Mouse (Mus musculus) intestine, embryonic 14.5 days (tissue): Measurements from ENCODE around the gene Galntl6. TPM values are rescaled to one million over a fixed set of nuclear protein-coding genes. Genes with fewer than 3 reads are reported as not detected.

Source experiments
- ATAC-seq: fragments of 200-750 bp; cut with Nextera tagmentation; replicated peaks from 2 replicates; pipeline ENCODE4 v1.8.0; 2017; ENCODE audit warnings: low read depth, moderate number of reproducible peaks, moderate TSS enrichment, moderate library complexity; ENCODE audit not compliant: low FRiP score, low TSS enrichment
- DNase-seq: peaks from one replicate; pipeline ENCODE4 v3.0.0-alpha.2; 2018; ENCODE audit warnings: low spot score
- H3K27ac ChIP-seq: fragments of 300-500 bp; sonication (generic); 2 replicates; pipeline ENCODE4 v1.5.1; 2014; ENCODE audit warnings: low read depth, mild to moderate bottlenecking, control low read depth
- H3K27me3 ChIP-seq: fragments of 300-500 bp; sonication (generic); replicated peaks from 2 replicates; pipeline ENCODE4 v1.6.1; 2014; ENCODE audit warnings: low read length, control low read depth; ENCODE audit not compliant: control insufficient read depth, insufficient read depth
- H3K36me3 ChIP-seq: fragments of 300-500 bp; sonication (generic); 2 replicates; pipeline ENCODE4 v1.6.1; 2014; ENCODE audit warnings: low read length, control low read depth; ENCODE audit not compliant: control insufficient read depth, insufficient read depth
- H3K4me1 ChIP-seq: fragments of 300-500 bp; sonication (generic); replicated peaks from 2 replicates; pipeline ENCODE4 v1.6.1; 2014; ENCODE audit warnings: low read length, control low read depth, mixed read lengths; ENCODE audit not compliant: control insufficient read depth, insufficient read depth
- H3K4me2 ChIP-seq: fragments of 300-500 bp; sonication (generic); 2 replicates; pipeline ENCODE4 v1.6.1; 2014; ENCODE audit warnings: low read length
- H3K4me3 ChIP-seq: fragments of 300-500 bp; sonication (generic); 2 replicates; pipeline ENCODE4 v1.5.1; 2014; ENCODE audit warnings: low read depth, low read length, control low read depth, mixed read lengths
- H3K9ac ChIP-seq: fragments of 300-500 bp; sonication (generic); 2 replicates; pipeline ENCODE4 v1.6.1; 2014; ENCODE audit warnings: mild to moderate bottlenecking, low read length
- H3K9me3 ChIP-seq: fragments of 300-500 bp; sonication (generic); 2 replicates; pipeline ENCODE4 v1.6.1; 2016; ENCODE audit warnings: low read length, control low read depth; ENCODE audit not compliant: control insufficient read depth
- WGBS: fragments of 180-500 bp; shearing (Covaris S2); extraction: QIAGEN DNeasy Blood & Tissue Kit; methylation state at CpG from one replicate; pipeline ENCODE4 v1.1.7; 2014; 5-methylcytosine and 5-hydroxymethylcytosine counted together
- polyA plus RNA-seq: library from polyadenylated mRNA; unstranded; fragments of >200 nt; fragmentation: Nextera tagmentation; extraction: Ambion mirVana; gene quantifications from 2 replicates; pipeline ENCODE4 v1.2.1, GENCODE M21; 2014

The Galntl6 gene
- polyA plus RNA-seq, 1 experiment from 2014 or later, result 0.41 TPM

- Histone ChIP-seq H3K4me3 (no peak overlapping the region), H3K27me3 (no peaks in the 10 kb centered on the region), H3K36me3 (no peaks in the 10 kb centered on the region), H3K9ac (no peak overlapping the region), H3K4me2 (no peak overlapping the region), H3K27ac (no peak overlapping the region), H3K9me3 (no peaks in the 10 kb centered on the region), H3K4me1 (no peaks in the 10 kb centered on the region)
- 85% methylated on average over 3 of the region's 3 CpGs for WGBS
- ATAC-seq (no peak), DNase-seq (no peak)
Observed at GRCm38 (mm10) chr8:58691761-58692160, 220.7 kb downstream of the Galntl6 start.

GRCm38 (mm10) chr8:58677847-58678450, 234.5 kb downstream of the Galntl6 start:
- H3K27me3 ChIP-seq, result no peaks in the 10 kb centered on the region
- H3K9ac ChIP-seq, result no peak overlapping the region
- DNase-seq (no peak), ATAC-seq (no peak)
- no peak overlapping the region for H3K4me2 ChIP-seq
- 42% methylated on average over 6 of the region's 6 CpGs for WGBS
- no peaks in the 10 kb centered on the region for H3K4me1 ChIP-seq
- no peak overlapping the region for H3K27ac ChIP-seq
- no peak overlapping the region for H3K4me3 ChIP-seq
- H3K9me3 ChIP-seq, result no peaks in the 10 kb centered on the region
- H3K36me3 ChIP-seq, result no peaks in the 10 kb centered on the region

DNA sequence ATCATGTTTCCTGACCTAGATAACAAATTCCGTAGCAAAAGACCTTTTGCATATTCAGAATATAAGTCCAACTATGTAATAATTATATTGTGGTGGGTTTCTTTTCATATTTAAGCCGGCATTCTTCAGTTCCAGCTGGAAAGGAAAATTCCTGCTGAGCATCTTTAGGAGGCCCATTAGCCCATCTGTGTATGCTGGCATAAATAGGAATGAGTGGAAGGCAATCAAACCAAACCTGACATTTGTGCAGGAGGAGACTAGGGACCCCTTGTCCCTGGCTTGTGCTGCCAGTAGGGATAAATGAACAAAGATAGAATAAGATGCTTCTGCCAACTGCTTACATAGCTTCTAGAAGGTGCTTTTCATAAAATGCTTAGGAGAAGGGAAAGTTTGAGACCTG, 243.4 kb downstream of the Galntl6 start:
- Histone ChIP-seq H3K27ac (no peak overlapping the region), H3K4me3 (no peak overlapping the region), H3K4me2 (no peak overlapping the region), H3K36me3 (no peaks in the 10 kb centered on the region), H3K9ac (no peak overlapping the region), H3K4me1 (no peaks in the 10 kb centered on the region), H3K9me3 (no peaks in the 10 kb centered on the region), H3K27me3 (no peaks in the 10 kb centered on the region)
- DNase-seq (no peak), ATAC-seq (no peak)
- WGBS, result 81% methylated on average over 2 of the region's 2 CpGs

DNA sequence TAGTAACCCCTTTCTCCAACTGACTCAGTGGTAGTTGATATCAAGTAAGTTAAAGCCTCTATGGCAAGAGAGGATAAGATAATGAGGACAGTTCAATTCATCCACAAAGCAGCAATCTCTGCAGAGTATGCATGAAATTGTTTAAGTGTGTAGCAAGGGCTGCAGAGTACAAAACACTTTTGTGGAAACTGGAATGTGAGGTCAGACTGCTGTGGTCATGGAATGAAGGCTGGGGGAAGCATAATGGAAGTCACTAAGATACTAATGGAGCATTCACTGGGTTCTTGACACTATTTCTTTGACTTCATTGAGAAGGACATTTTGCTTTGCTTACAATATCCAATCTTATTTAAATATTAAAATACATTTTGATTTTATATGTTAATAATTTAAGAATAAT, 252.4 kb downstream of the Galntl6 start:
- no peaks in the 10 kb centered on the region for H3K36me3 ChIP-seq
- H3K9me3 ChIP-seq, result no peaks in the 10 kb centered on the region
- H3K4me1 ChIP-seq, result no peaks in the 10 kb centered on the region
- ATAC-seq (no peak), DNase-seq (no peak)
- no peaks in the 10 kb centered on the region for H3K27me3 ChIP-seq
- no peak overlapping the region for H3K27ac ChIP-seq
- H3K9ac ChIP-seq, result no peak overlapping the region
- no peak overlapping the region for H3K4me3 ChIP-seq
- H3K4me2 ChIP-seq, result no peak overlapping the region

DNA sequence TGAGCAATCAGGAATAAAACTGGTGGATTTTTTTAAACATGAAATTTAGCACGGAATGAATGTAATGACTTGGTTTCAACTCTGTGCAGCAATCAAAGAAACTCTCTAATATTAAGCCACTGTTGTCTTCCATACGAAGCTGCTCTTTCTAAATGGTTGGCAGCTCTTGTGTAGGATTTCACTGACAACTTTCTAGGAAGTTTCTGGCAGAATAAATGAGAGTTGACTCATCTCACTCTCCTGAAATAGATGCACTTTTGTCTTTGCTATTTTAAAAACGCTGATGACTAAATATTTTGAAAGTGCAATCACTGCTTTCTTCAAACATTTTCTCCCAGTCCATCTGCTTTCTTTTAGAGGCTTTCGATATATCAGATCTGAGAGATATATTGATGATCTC, 256.8 kb downstream of the Galntl6 start:
- no peak for DNase-seq
- H3K27me3 ChIP-seq, result no peaks in the 10 kb centered on the region
- H3K27ac ChIP-seq, result no peak overlapping the region
- H3K9me3 ChIP-seq, result no peaks in the 10 kb centered on the region
- no peak overlapping the region for H3K9ac ChIP-seq
- no peaks in the 10 kb centered on the region for H3K36me3 ChIP-seq
- no peak overlapping the region for H3K4me2 ChIP-seq
- no peak for ATAC-seq
- H3K4me3 ChIP-seq, result no peak overlapping the region
- 78% methylated on average over 4 of the region's 4 CpGs for WGBS
- no peaks in the 10 kb centered on the region for H3K4me1 ChIP-seq

DNA sequence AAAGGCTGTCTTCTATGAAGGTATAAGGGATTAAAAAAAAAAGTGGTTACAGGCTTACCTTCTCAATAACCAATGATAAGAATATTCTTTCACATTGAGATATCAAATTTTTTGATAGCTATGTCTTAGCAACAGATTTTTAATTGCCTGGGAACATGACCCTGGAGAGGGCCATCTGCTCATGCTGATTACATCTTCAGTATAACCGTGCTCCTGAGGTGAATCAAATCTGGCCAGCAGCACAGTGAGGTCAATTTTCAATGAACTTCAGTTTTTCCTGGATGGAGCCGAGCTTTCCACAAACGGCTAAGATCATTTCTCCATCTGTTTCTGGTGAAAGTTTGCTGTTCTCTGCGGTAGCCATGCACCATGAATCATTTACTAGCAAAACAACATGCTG, 306.0 kb downstream of the Galntl6 start:
- ATAC-seq (no peak), DNase-seq (no peak)
- H3K4me3 ChIP-seq, result no peak overlapping the region
- no peaks in the 10 kb centered on the region for H3K36me3 ChIP-seq
- no peaks in the 10 kb centered on the region for H3K27me3 ChIP-seq
- no peaks in the 10 kb centered on the region for H3K4me1 ChIP-seq
- H3K9me3 ChIP-seq, result no peaks in the 10 kb centered on the region
- no peak overlapping the region for H3K9ac ChIP-seq
- no peak overlapping the region for H3K4me2 ChIP-seq
- WGBS, result 68% methylated on average over 4 of the region's 4 CpGs
- no peak overlapping the region for H3K27ac ChIP-seq

DNA sequence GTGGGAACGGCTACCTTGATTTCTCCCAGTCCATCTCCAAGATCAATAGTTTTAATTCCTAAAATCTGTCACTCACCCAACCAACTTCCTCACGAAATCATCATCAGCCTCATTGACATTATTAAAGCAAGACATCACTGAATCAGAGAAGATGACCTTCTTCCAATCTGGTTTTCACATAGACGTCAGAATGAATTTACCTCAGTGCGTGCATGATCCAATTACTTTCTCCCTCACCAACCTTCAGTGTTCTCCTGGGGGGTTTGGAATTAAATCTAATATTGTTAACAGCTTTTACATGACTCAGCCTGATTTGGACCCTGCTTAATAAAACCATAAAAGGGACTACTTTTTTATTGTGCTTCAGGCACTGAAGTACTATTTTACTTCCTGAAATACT, 307.7 kb downstream of the Galntl6 start:
- 82% methylated on average over 4 of the region's 4 CpGs for WGBS

GRCm38 (mm10) chr8:58597834-58598233, 314.6 kb downstream of the Galntl6 start:
- no peaks in the 10 kb centered on the region for H3K36me3 ChIP-seq
- H3K27ac ChIP-seq, result no peak overlapping the region
- no peak overlapping the region for H3K4me2 ChIP-seq
- H3K9me3 ChIP-seq, result no peaks in the 10 kb centered on the region
- H3K9ac ChIP-seq, result no peak overlapping the region
- no peaks in the 10 kb centered on the region for H3K27me3 ChIP-seq
- H3K4me3 ChIP-seq, result no peak overlapping the region
- no peak for ATAC-seq
- no peak for DNase-seq
- 84% methylated on average over 6 of the region's 6 CpGs for WGBS
- H3K4me1 ChIP-seq, result no peaks in the 10 kb centered on the region

More for the DNA sequence above, 307.7 kb downstream of the Galntl6 start:
- DNase-seq (no peak), ATAC-seq (no peak)
- no peaks in the 10 kb centered on the region for H3K36me3 ChIP-seq
- H3K9me3 ChIP-seq, result no peaks in the 10 kb centered on the region
- no peak overlapping the region for H3K27ac ChIP-seq
- no peak overlapping the region for H3K4me3 ChIP-seq
- H3K4me1 ChIP-seq, result no peaks in the 10 kb centered on the region
- H3K27me3 ChIP-seq, result no peaks in the 10 kb centered on the region
- H3K4me2 ChIP-seq, result no peak overlapping the region
- H3K9ac ChIP-seq, result no peak overlapping the region

DNA sequence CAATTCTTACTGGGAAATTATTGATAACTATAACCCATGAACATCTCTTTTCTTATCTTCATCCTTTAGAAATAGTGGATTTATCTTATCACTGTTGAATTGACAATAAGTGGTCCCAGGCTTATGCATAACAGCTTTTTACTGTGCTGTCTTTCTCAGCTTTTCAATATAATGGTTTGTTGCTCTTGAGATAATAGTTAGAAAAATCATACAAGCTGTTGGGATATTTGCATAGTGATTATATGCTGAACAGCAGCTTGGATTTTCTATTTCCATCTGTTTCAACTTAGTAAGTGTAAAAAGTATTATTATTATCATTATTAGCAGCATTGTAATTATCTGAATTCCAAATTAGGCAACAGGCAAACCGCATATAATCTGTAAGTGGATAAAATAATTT, 337.1 kb downstream of the Galntl6 start:
- Histone ChIP-seq H3K9me3 (no peaks in the 10 kb centered on the region), H3K27ac (no peak overlapping the region), H3K9ac (no peak overlapping the region), H3K27me3 (no peaks in the 10 kb centered on the region), H3K4me2 (no peak overlapping the region), H3K4me3 (no peak overlapping the region), H3K36me3 (no peaks in the 10 kb centered on the region), H3K4me1 (no peaks in the 10 kb centered on the region)
- DNase-seq, result no peak
- WGBS, result 88% methylated on average over 1 of the region's 1 CpGs
- ATAC-seq, result no peak
